Mouse (Mus musculus) heart, adult 2 months (tissue): Measurements from ENCODE around the gene Sh3gl2.

Experiments used
- CTCF ChIP-seq: fragments of 200-600 bp; IDR thresholded peaks from 2 replicates; pipeline ENCODE4 v1.8.1; 2022; ENCODE audit warnings: antibody characterized with exemption, mild to moderate bottlenecking, moderate library complexity
- POLR2A ChIP-seq: fragments of 200-500 bp; IDR thresholded peaks from 2 replicates; pipeline ENCODE4 v1.6.1; 2011; ENCODE audit warnings: mild to moderate bottlenecking, low read depth, low read length, control low read depth; ENCODE audit not compliant: insufficient read depth

GRCm38 (mm10) chr4:85207515-85207914 lies 2.6 kb downstream of the Sh3gl2 start:
- no peak for TF ChIP-seq CTCF
- TF ChIP-seq POLR2A = no peak
